Mouse (Mus musculus) forebrain, embryonic 11.5 days (tissue): ENCODE measurements at regions not wholly inside any gene's neighbourhood (a gene's known extent, or its start where the extent isn't known, plus 50 kb on each side); places are given as distances from the start of the nearest gene placed in this dataset.

Source experiments
- ATAC-seq: fragments of 200-750 bp; cut with Nextera tagmentation; replicated peaks from 2 replicates; pipeline ENCODE4 v1.8.0; 2017; ENCODE audit warnings: moderate TSS enrichment; ENCODE audit not compliant: low FRiP score
- DNase-seq: peaks from one replicate; pipeline ENCODE4 v3.0.0-alpha.2; 2017; ENCODE audit warnings: low spot score
- H3K27ac ChIP-seq: fragments of 300-500 bp; sonication (generic); 2 replicates; pipeline ENCODE4 v1.5.1; 2014; ENCODE audit warnings: low read depth, low read length
- H3K27me3 ChIP-seq: fragments of 300-500 bp; sonication (generic); 2 replicates; pipeline ENCODE4 v1.6.1; 2014; ENCODE audit warnings: mild to moderate bottlenecking, low read length, mixed read lengths; ENCODE audit not compliant: control insufficient read depth, insufficient read depth
- H3K36me3 ChIP-seq: fragments of 300-500 bp; sonication (generic); 2 replicates; pipeline ENCODE4 v1.6.1; 2014; ENCODE audit warnings: mild to moderate bottlenecking, low read length, moderate library complexity, mixed read lengths; ENCODE audit not compliant: control insufficient read depth, insufficient read depth
- H3K4me1 ChIP-seq: fragments of 300-500 bp; sonication (generic); replicated peaks from 2 replicates; pipeline ENCODE4 v1.6.1; 2014; ENCODE audit warnings: low read length, mixed read lengths; ENCODE audit not compliant: control insufficient read depth, insufficient read depth
- H3K4me2 ChIP-seq: fragments of 300-500 bp; sonication (generic); 2 replicates; pipeline ENCODE4 v1.6.1; 2014; ENCODE audit warnings: low read depth, mild to moderate bottlenecking, low read length, moderate library complexity, mixed read lengths; ENCODE audit not compliant: severe bottlenecking
- H3K4me3 ChIP-seq: fragments of 300-500 bp; sonication (generic); 2 replicates; pipeline ENCODE4 v1.5.1; 2014; ENCODE audit warnings: low read depth, low read length
- H3K9ac ChIP-seq: fragments of 300-500 bp; sonication (generic); 2 replicates; pipeline ENCODE4 v1.6.1; 2014; ENCODE audit warnings: low read length
- H3K9me3 ChIP-seq: fragments of 300-500 bp; sonication (generic); 2 replicates; pipeline ENCODE4 v1.6.1; 2016; ENCODE audit warnings: low read length, mixed read lengths; ENCODE audit not compliant: control insufficient read depth
- WGBS: fragments of 180-500 bp; shearing (Covaris S2); extraction: QIAGEN DNeasy Blood & Tissue Kit; methylation state at CpG from one replicate; pipeline ENCODE4 v1.1.7; 2014; 5-methylcytosine and 5-hydroxymethylcytosine counted together

- Histone ChIP-seq H3K4me1 (no peaks in the 10 kb centered on the region), H3K36me3 (no peaks in the 10 kb centered on the region), H3K9ac (no peak overlapping the region), H3K27me3 (no peaks in the 10 kb centered on the region), H3K4me3 (no peak overlapping the region), H3K4me2 (no peak overlapping the region), H3K27ac (no peak overlapping the region), H3K9me3 (no peaks in the 10 kb centered on the region)
- ATAC-seq, result no peak
- DNase-seq, result no peak
- WGBS, result 92% methylated on average over 8 of the region's 8 CpGs
Observed at GRCm38 (mm10) chr16:93197300-93197699, 371.4 kb upstream of the Runx1 start.

DNA sequence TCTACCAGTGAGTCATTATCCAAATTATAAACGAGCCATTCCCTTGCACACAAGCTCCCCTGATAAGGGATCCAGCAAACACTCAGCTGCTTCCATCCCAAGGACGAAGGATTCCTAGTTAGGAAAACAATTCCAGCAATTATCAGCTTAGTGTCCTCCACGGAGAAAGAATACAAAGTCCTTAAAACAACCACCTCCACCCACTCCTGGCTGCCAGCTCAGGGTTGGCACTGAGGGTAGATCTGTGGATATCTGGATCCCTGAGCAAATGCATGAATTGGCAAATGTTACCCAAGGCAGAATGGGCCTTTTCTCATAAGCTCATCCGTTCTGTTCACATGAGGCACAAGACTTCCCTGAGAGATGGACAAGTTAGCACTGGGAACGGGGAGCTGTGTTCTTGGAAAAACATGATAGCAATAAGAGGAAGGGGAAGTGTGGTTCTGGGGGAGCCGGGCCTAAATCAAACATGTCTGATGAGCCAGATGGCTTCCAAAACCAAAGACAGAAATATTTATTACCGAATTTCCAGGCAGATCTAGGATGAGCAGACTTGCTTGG lies 368.1 kb upstream of the Runx1 start:
- Histone ChIP-seq H3K4me3 (no peak overlapping the region), H3K9me3 (no peaks in the 10 kb centered on the region), H3K27me3 (no peaks in the 10 kb centered on the region), H3K36me3 (no peaks in the 10 kb centered on the region), H3K9ac (no peak overlapping the region), H3K27ac (no peak overlapping the region), H3K4me2 (no peak overlapping the region), H3K4me1 (no peaks in the 10 kb centered on the region)
- WGBS, result 74% methylated on average over 7 of the region's 7 CpGs
- no peak for DNase-seq
- ATAC-seq, result no peak

- WGBS, result 94% methylated on average over 6 of the region's 6 CpGs
Observed at GRCm38 (mm10) chr16:93193263-93193662, 367.3 kb upstream of the Runx1 start.

GRCm38 (mm10) chr16:93192651-93193173 lies 366.8 kb upstream of the Runx1 start:
- Histone ChIP-seq H3K4me2 (no peak overlapping the region), H3K4me1 (no peaks in the 10 kb centered on the region), H3K27me3 (no peaks in the 10 kb centered on the region), H3K4me3 (no peak overlapping the region), H3K9ac (no peak overlapping the region), H3K36me3 (no peaks in the 10 kb centered on the region), H3K9me3 (no peaks in the 10 kb centered on the region), H3K27ac (no peak overlapping the region)
- ATAC-seq (no peak), DNase-seq (no peak)
- WGBS, result 82% methylated on average over 9 of the region's 9 CpGs

More at GRCm38 (mm10) chr16:93193263-93193662, 367.3 kb upstream of the Runx1 start:
- DNase-seq, result no peak
- Histone ChIP-seq H3K4me1 (no peaks in the 10 kb centered on the region), H3K27me3 (no peaks in the 10 kb centered on the region), H3K4me2 (no peak overlapping the region), H3K9ac (no peak overlapping the region), H3K36me3 (no peaks in the 10 kb centered on the region), H3K9me3 (no peaks in the 10 kb centered on the region), H3K27ac (no peak overlapping the region), H3K4me3 (no peak overlapping the region)
- no peak for ATAC-seq

DNA sequence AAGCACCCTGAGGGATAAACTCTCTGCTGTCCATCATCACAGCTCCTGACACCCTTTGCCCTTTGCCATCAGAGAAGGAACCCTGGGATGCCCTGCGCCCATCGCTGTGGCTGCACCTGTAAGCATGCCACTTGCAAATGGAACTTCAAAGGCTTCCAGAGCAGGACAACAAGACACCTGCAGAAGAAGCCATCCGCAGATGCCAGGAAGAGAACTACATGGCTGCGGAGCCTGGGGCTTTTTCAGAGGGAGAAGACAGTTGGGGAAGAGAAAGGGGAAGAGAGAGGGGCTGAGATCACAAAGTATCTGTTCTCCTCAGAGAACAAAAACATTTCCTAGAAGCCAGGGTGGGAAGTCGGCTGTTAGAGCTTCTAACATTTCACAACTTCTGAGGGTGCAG lies 365.2 kb upstream of the Runx1 start:
- no peak overlapping the region for H3K4me2 ChIP-seq
- H3K36me3 ChIP-seq, result no peaks in the 10 kb centered on the region
- no peak overlapping the region for H3K27ac ChIP-seq
- no peaks in the 10 kb centered on the region for H3K4me1 ChIP-seq
- no peak overlapping the region for H3K4me3 ChIP-seq
- no peaks in the 10 kb centered on the region for H3K9me3 ChIP-seq
- no peaks in the 10 kb centered on the region for H3K27me3 ChIP-seq
- no peak for DNase-seq
- no peak for ATAC-seq
- WGBS, result 81% methylated on average over 5 of the region's 5 CpGs
- H3K9ac ChIP-seq, result no peak overlapping the region

DNA sequence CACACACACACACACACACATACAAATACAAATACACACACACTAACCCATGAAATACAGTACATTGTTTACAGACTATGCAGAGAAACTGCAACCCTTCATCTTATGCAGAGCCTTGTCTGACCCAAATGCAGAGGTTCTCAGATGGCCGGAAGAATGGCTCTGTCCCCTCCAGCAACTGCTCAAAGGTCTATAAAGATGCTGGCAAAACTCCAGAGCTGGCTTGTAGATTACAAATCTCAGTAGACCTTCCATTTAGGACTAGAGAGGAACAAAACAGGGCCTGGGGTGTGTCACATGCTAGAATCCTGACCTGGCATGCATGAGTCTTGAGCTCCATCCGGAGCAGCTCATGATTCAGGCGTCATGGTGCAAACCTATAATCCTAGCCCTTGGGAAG lies 364.4 kb upstream of the Runx1 start:
- Histone ChIP-seq H3K4me1 (no peaks in the 10 kb centered on the region), H3K36me3 (no peaks in the 10 kb centered on the region), H3K27ac (no peak overlapping the region), H3K4me3 (no peak overlapping the region), H3K9me3 (no peaks in the 10 kb centered on the region), H3K9ac (no peak overlapping the region), H3K27me3 (no peaks in the 10 kb centered on the region), H3K4me2 (no peak overlapping the region)
- WGBS, result 89% methylated on average over 3 of the region's 3 CpGs
- ATAC-seq (no peak), DNase-seq (no peak)

DNA sequence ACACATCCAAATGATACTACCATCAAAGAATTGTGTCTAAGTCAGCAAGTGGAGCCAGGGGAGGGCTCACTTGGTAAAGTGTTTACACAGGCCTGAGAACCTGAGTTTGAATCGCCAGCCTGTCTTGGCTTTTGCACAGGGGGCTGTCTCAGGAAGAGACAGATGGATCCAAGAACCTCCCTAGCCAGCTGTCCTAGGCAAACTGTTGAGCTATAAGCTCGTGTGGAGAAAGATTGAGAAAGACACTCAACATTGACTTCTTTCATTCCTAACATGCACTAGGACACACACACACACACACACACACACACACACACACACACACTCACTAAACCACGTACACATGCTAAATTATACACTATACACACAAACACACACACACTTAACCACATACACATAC lies 363.9 kb upstream of the Runx1 start:
- Histone ChIP-seq H3K4me3 (no peak overlapping the region), H3K9me3 (no peaks in the 10 kb centered on the region), H3K4me1 (no peaks in the 10 kb centered on the region), H3K27me3 (no peaks in the 10 kb centered on the region), H3K9ac (no peak overlapping the region), H3K4me2 (no peak overlapping the region), H3K36me3 (no peaks in the 10 kb centered on the region), H3K27ac (no peak overlapping the region)
- 63% methylated on average over 3 of the region's 3 CpGs for WGBS
- ATAC-seq, result no peak
- DNase-seq, result no peak

GRCm38 (mm10) chr16:93189412-93189811 lies 363.5 kb upstream of the Runx1 start:
- no peak for ATAC-seq
- Histone ChIP-seq H3K27ac (no peak overlapping the region), H3K4me3 (no peak overlapping the region), H3K4me2 (no peak overlapping the region), H3K27me3 (no peaks in the 10 kb centered on the region), H3K9ac (no peak overlapping the region), H3K4me1 (no peaks in the 10 kb centered on the region), H3K36me3 (no peaks in the 10 kb centered on the region), H3K9me3 (no peaks in the 10 kb centered on the region)
- WGBS, result 85% methylated on average over 5 of the region's 5 CpGs
- no peak for DNase-seq

- DNase-seq, result no peak
- no peaks in the 10 kb centered on the region for H3K27me3 ChIP-seq
- 91% methylated on average over 4 of the region's 4 CpGs for WGBS
Observed at GRCm38 (mm10) chr16:93186554-93186953, 360.6 kb upstream of the Runx1 start.

More at GRCm38 (mm10) chr16:93186554-93186953, 360.6 kb upstream of the Runx1 start:
- Histone ChIP-seq H3K9ac (no peak overlapping the region), H3K4me2 (no peak overlapping the region), H3K27ac (no peak overlapping the region), H3K4me3 (no peak overlapping the region), H3K36me3 (no peaks in the 10 kb centered on the region), H3K4me1 (no peaks in the 10 kb centered on the region), H3K9me3 (no peaks in the 10 kb centered on the region)
- ATAC-seq, result no peak
